Mouse (Mus musculus) Patski (cell line): Measurements from ENCODE around the gene Sirt1. TPM values are rescaled to one million over a fixed set of nuclear protein-coding genes. Genes with fewer than 3 reads are reported as not detected.
"Not testable (repeated sequence)": the region's sequence is repeated elsewhere in the genome, so short reads cannot be mapped to it uniquely, and the experiment has no call there.

ENCODE experiments used
- ATAC-seq: fragments of 100-300 bp; one replicate; pipeline ENCODE4 v1.8.0; 2021
- CTCF ChIA-PET: fragments of 350-600 bp; sonication (Branson Sonifier 250); formaldehyde crosslinking; loops from one replicate; lab custom pipeline; 2022; ENCODE audit warnings: inconsistent platforms; lab: Charles Lee
- POLR2A ChIA-PET: fragments of 350-600 bp; sonication (Branson Sonifier 250); formaldehyde crosslinking; loops from one replicate; lab custom pipeline; 2022; ENCODE audit warnings: antibody characterized with exemption, inconsistent platforms; lab: Charles Lee
- DNase-seq: peaks from one replicate; pipeline ENCODE4 v3.0.0-alpha.2; 2011; ENCODE audit warnings: low read depth, low spot score
- H3K27me3 ChIP-seq: fragments of 371-371 bp; one replicate; pipeline ENCODE4 v1.5.1; 2021
- CTCF ChIP-seq: fragments of 100-300 bp; IDR thresholded peaks from one replicate; pipeline ENCODE4 v1.5.1; 2021
- in situ Hi-C: fragments of 300-500 bp; cut with MboI; formaldehyde crosslinking; loops from 3 replicates; pipeline ENCODE4 v1.11.1; 2018; ENCODE audit warnings: low pct_unique_long_range_greater_than_20kb, mixed read lengths
- polyA plus RNA-seq: library from polyadenylated mRNA; unstranded; gene quantifications from one replicate; pipeline ENCODE4 v1.2.3, GENCODE M21; 2021

Sirt1 gene
- polyA plus RNA-seq, 1 experiment from 2014 or later, result 11.6 TPM

DNA sequence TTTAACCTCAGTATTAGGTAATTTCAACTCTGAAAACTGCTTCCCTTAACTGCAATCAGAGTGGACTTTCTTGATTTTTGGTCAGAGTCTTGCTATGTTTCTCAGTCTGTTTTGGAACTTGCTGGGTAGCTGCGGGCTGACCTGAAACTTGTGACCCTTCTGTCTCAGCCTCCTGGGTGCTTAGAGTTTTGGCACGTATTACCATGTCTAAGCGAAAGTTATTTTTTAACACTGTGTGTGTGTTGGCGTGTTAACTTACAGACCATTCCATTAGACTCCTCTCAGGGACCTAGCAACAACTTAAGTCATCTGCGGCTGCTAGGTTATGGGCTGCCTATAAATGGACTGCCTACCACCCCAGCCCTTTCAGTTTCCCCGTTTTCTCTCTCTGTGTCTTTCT is 14.1 kb downstream of the Sirt1 start:
- ATAC-seq, result no peak
- POLR2A ChIA-PET, result no interaction called here
- no peaks in the 10 kb centered on the region for H3K27me3 ChIP-seq
- DNase-seq, result no peak
- CTCF ChIA-PET, result no interaction called here
- no peak for TF ChIP-seq CTCF
- in situ Hi-C loops, result no loop called here

DNA sequence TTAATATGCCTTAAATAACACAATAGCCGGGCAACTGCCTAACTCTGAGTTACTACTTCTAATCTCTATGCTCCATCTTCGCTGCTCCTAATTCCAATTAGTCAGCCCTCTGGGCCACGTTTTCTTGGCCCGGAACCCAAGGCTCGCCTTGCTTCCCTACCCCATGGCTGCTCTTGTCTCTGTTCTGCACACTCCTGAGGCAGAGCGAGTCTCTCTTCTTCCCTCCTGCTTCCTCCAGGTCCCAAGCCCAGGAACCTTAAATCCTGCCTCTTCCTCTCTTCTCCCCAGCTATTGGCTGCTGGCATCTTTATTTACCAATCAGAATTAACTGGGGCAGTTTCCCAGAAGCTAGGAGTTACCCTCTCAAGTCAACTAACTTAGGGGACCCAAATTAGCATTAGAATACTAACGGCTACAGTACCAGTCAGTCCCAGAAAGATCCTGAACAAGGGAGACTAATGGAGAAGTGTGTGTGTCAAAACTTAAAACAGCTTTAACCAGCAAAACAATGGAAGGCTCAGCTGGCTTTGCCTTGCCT is 15.5 kb downstream of the Sirt1 start:
- ATAC-seq, result no peak
- no peak for DNase-seq
- CTCF ChIA-PET, result no interaction called here
- in situ Hi-C loops, result no loop called here
- POLR2A ChIA-PET, result no interaction called here
- no peaks in the 10 kb centered on the region for H3K27me3 ChIP-seq
- no peak for TF ChIP-seq CTCF

DNA sequence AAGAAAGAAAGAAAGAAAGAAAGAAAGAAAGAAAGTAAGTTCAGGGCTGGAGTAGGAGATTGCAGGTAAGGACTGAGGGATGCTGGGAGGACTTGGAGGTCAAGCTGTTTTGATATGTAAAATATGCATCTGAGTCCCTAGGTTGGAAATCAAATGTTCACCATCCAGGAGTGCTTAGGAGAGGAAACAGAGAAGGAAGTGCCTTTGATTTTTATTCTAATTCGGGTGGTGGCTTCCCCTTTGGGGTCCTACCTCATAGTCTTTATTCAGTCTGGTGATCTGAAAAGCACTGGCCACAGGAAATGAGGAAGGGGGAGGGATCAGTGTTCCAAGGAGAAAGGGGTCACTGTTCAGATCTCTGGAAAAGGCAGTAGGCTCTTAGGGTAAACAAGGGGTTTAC is 21.0 kb downstream of the Sirt1 start:
- DNase-seq, result no peak
- no peak for ATAC-seq
- CTCF ChIA-PET, result interaction anchor here (1.3 to 1.7 kb wide), 2 partner anchors 12 to 22 kb away, joined by 3 to 5 read pairs; partner anchors contain the start of gene Dnajc12
- TF ChIP-seq CTCF, result no peak
- no peaks in the 10 kb centered on the region for H3K27me3 ChIP-seq
- POLR2A ChIA-PET, result no interaction called here
- in situ Hi-C loops, result no loop called here

DNA sequence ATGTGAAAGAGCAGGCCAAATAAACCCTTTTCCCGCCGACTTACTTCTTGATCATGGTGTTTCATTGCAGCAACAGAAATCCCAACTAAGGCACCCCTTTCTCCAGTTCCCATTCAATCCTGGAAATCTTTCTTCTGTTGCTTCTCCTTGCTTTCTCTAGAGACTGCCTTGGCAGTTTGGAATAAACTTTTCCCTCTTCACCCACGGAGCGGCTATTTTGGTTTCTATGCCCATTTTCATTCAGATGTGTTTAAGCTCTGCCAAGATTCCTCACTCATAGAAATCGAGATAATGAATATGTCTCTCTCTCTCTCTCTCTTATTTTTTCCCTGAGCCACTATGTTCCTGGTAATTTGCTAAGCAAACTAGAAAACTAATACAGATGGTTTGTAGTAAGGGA is 29.4 kb downstream of the Sirt1 start:
- CTCF ChIA-PET, result interaction anchor here (1.1 kb wide), 1 partner anchor 26 kb away, joined by 3 read pairs; no protein-coding TSS in a partner anchor
- DNase-seq (no peak), ATAC-seq (no peak)
- no peak for TF ChIP-seq CTCF
- no peaks in the 10 kb centered on the region for H3K27me3 ChIP-seq
- in situ Hi-C loops, result no loop called here
- POLR2A ChIA-PET, result interaction anchor here (0.9 kb wide), 1 partner anchor 14 kb away, joined by 3 read pairs; no protein-coding TSS in a partner anchor

DNA sequence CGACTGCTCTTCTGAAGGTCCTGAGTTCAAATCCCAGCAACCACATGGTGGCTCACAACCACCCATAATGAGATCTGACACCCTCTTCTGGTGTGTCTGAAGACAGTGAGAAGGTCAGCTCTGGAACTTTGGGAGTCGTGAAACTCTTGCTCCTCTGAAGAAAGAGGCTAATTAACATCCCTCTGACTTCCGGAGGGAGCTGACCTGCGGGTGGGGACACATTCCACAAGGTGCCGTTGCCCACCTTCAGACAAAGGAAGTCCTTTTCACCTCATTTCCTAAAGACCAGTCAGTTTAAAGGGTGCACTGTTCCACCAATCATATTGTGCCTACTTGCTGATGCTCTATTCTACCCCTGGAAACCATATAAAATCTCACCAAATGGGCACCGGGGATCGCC is 30.4 kb downstream of the Sirt1 start:
- CTCF ChIA-PET, result not testable (repeated sequence)

DNA sequence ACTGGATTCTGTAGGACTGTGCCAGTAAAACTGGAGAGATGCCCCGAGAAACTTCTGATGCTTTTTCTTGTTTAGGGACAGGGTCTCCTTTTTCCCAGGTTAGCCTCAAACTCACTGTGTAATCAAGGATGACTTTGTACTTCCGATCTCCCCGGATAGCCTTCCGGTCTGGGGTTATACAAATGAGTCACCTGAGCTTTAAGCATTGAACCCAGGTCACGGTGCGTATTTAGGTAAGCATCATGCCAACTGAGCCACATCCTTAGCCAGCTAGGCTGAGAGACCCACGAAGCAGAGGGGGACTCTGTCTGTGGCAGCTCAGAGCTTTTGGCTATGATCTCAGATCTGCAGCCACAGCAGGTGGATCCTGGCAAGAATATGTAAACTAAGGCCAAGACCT is 30.8 kb downstream of the Sirt1 start:
- no peak for TF ChIP-seq CTCF
- POLR2A ChIA-PET, result no interaction called here
- CTCF ChIA-PET, result interaction anchor here (1.5 kb wide), 1 partner anchor 32 kb away, joined by 4 read pairs; the partner anchor contains the start of gene Dnajc12
- no peaks in the 10 kb centered on the region for H3K27me3 ChIP-seq
- ATAC-seq, result no peak
- DNase-seq, result no peak
- in situ Hi-C loops, result no loop called here

More for the DNA sequence above, 30.4 kb downstream of the Sirt1 start:
- DNase-seq, in situ Hi-C loops, ATAC-seq, H3K27me3 ChIP-seq, POLR2A ChIA-PET: not testable (repeated sequence)

DNA sequence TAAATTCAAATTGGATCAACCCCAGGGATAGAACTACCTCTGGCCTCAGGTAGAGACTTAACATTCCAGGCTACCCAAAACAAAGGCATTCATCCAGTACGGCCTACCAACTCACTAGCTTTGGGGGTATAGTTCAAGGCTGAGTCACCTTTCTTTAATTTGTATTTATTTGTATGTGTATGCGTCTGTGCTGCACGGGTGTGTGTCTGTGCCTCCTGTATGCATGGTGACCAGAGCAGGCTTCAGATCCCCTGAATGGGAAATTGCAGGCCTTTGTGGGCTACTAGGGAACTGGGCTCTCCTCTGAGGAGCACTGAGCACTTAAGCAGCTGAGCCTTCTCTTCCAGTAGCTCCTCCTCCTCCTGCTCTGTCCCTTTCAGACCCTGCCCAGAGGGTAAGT is 33.2 kb downstream of the Sirt1 start:
- CTCF ChIA-PET, result interaction anchor here (1.0 to 1.7 kb wide), 2 partner anchors 13 to 29 kb away, joined by 3 to 6 read pairs; no protein-coding TSS in a partner anchor

DNA sequence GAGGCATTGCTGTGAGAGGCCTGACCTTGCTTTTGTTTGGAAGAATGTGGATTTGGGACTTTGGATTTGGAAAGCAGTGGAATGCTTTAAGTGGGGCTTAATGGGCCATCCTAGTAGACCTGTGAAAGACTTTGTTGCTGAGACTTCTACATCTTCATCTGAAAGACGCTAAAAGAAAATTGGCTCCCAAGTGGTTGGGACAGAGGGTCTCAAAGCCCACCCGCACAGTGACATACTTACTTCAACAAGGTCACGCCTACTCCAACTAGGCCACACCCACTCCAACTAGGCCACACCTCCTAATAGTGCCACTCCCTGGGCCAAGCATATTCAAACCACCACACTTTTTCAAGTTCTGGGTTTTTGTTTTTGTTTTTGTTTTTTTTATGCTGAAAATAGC is 36.8 kb downstream of the Sirt1 start:
- in situ Hi-C loops, result no loop called here
- ATAC-seq (no peak), DNase-seq (no peak)
- no peak for TF ChIP-seq CTCF
- POLR2A ChIA-PET, result no interaction called here
- no peaks in the 10 kb centered on the region for H3K27me3 ChIP-seq
- CTCF ChIA-PET, result no interaction called here

More for the DNA sequence above, 33.2 kb downstream of the Sirt1 start:
- H3K27me3 ChIP-seq, result no peaks in the 10 kb centered on the region
- no peak for TF ChIP-seq CTCF
- POLR2A ChIA-PET, result no interaction called here
- in situ Hi-C loops, result no loop called here
- ATAC-seq (no peak), DNase-seq (no peak)

DNA sequence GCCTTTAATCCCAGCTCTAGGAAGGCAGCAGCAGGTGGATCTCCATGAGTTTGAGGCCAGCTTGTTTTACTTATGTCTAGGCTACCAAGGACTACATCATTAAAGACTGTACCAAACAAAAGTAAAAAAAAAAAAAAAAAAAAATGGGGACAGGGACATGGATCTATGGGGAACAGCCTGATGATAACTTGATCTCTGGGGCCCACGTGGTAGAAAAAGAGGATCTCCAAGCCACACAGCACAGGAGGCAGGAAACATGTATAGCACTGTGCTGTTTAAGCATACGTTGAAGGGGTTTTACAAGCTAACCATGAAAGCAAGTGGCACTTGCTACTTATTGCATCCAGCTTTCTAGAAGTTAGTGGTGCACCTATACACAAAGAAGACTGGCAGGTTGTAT is 40.2 kb downstream of the Sirt1 start:
- TF ChIP-seq CTCF, result no peak
- DNase-seq (no peak), ATAC-seq (no peak)
- in situ Hi-C loops, result no loop called here
- no peaks in the 10 kb centered on the region for H3K27me3 ChIP-seq
- ChIA-PET CTCF (no interaction called here), POLR2A (no interaction called here)

DNA sequence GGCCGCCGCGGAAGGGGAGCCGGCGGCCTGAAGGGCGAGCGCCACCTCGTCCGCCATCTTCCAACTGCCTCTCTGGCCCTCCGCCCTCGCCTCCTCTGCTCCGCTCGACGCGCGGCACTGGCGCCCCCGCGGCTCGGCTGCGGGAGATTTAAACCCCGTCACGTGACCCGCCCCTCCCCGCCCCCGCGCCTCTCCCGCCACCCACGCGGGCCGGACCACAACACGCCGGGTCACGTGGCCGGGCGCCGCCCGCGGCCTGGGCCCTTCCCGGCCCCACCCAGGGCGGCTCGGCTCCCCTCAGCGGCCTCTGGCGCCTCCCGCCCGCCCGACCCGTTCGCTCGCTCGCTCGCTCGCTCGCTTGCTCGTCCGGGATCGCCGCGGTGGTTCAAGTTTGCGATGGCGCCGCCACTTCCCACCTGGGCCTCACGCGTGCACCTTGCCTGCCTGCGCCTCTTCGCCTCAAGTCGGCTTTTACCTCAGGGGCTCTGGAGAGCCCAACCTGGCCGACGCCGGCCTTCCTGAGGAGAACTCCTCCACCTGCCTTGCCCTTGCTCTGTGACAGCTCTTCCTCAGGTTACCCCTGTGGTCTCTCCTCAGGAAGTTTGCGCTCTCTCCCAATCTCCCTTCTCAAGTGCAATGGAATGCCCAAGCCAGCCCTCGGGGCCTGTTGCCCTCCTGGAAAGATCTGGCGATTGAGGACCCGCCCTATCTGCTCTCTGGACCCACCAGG is 42.4 kb downstream of the Sirt1 start:
- ATAC-seq, result peak; percentile 85
- in situ Hi-C loops, result no loop called here
- CTCF ChIA-PET, result no interaction called here

More for the DNA sequence above, 42.4 kb downstream of the Sirt1 start:
- H3K27me3 ChIP-seq, result no peaks in the 10 kb centered on the region
- POLR2A ChIA-PET, result no interaction called here
- peak; percentile 17 for DNase-seq
- peak; percentile 32 for TF ChIP-seq CTCF
